Mouse (Mus musculus) kidney, embryonic 14.5 days (tissue): ENCODE data around the gene Cep170b. TPM values are rescaled to one million over a fixed set of nuclear protein-coding genes. Genes with fewer than 3 reads are reported as not detected.

Experiments used
- ATAC-seq: fragments of 200-750 bp; cut with Nextera tagmentation; 2 replicates; pipeline ENCODE4 v1.8.0; 2017; ENCODE audit warnings: moderate number of reproducible peaks, mild to moderate bottlenecking, moderate TSS enrichment, moderate library complexity; ENCODE audit not compliant: low FRiP score, low TSS enrichment
- H3K27ac ChIP-seq: fragments of 300-500 bp; sonication (generic); 2 replicates; pipeline ENCODE4 v1.5.1; 2014; ENCODE audit warnings: low read depth, mild to moderate bottlenecking, low read length, moderate library complexity, mixed read lengths
- H3K27me3 ChIP-seq: fragments of 300-500 bp; sonication (generic); 2 replicates; pipeline ENCODE4 v1.6.1; 2014; ENCODE audit warnings: mild to moderate bottlenecking, low read length; ENCODE audit not compliant: control insufficient read depth, insufficient read depth
- H3K36me3 ChIP-seq: fragments of 300-500 bp; sonication (generic); 2 replicates; pipeline ENCODE4 v1.6.1; 2014; ENCODE audit warnings: low read length, mixed read lengths; ENCODE audit not compliant: control insufficient read depth, insufficient read depth
- H3K4me1 ChIP-seq: fragments of 300-500 bp; sonication (generic); 2 replicates; pipeline ENCODE4 v1.6.1; 2014; ENCODE audit warnings: low read length, mixed read lengths; ENCODE audit not compliant: control insufficient read depth, insufficient read depth
- H3K4me2 ChIP-seq: fragments of 300-500 bp; sonication (generic); replicated peaks from 2 replicates; pipeline ENCODE4 v1.6.1; 2014; ENCODE audit warnings: low read depth, mild to moderate bottlenecking, low read length
- H3K4me3 ChIP-seq: fragments of 300-500 bp; sonication (generic); 2 replicates; pipeline ENCODE4 v1.5.1; 2014; ENCODE audit warnings: mild to moderate bottlenecking, low read length
- H3K9ac ChIP-seq: fragments of 300-500 bp; sonication (generic); 2 replicates; pipeline ENCODE4 v1.6.1; 2014; ENCODE audit warnings: low read depth, mild to moderate bottlenecking, low read length, moderate library complexity
- H3K9me3 ChIP-seq: fragments of 300-500 bp; sonication (generic); 2 replicates; pipeline ENCODE4 v1.6.1; 2016; ENCODE audit warnings: low read length; ENCODE audit not compliant: control insufficient read depth
- WGBS: fragments of 180-500 bp; shearing (Covaris S2); extraction: QIAGEN DNeasy Blood & Tissue Kit; methylation state at CpG from one replicate; pipeline ENCODE4 v1.1.7; 2014; 5-methylcytosine and 5-hydroxymethylcytosine counted together
- polyA plus RNA-seq: library from polyadenylated mRNA; unstranded; fragments of >200 nt; fragmentation: Nextera tagmentation; extraction: Ambion mirVana; gene quantifications from 2 replicates; pipeline ENCODE4 v1.2.1, GENCODE M21; 2014

Cep170b gene
- polyA plus RNA-seq, 1 experiment from 2014 or later, result 15.1 TPM

- Histone ChIP-seq H3K4me2 (no peak overlapping the region), H3K27me3 (no peaks in the 10 kb centered on the region), H3K4me3 (no peak overlapping the region), H3K36me3 (peaks cover 22% of the 10 kb centered on the region), H3K27ac (no peak overlapping the region), H3K9me3 (no peaks in the 10 kb centered on the region), H3K9ac (no peak overlapping the region), H3K4me1 (0 out of 2 replicates have a peak, but pooled peaks cover 5% of the 10 kb centered on the region)
- no peak for ATAC-seq
- WGBS, result 82% methylated on average over 8 of the region's 8 CpGs
Observed at GRCm38 (mm10) chr12:112747606-112747970, 27.3 kb downstream of the Cep170b start.

GRCm38 (mm10) chr12:112750976-112751375 lies 30.7 kb downstream of the Cep170b start:
- 0 out of 2 replicates have a peak, but pooled peaks cover 5% of the 10 kb centered on the region for H3K4me1 ChIP-seq
- ATAC-seq, result no peak
- H3K4me3 ChIP-seq, result no peak overlapping the region
- no peaks in the 10 kb centered on the region for H3K27me3 ChIP-seq
- WGBS, result 75% methylated on average over 12 of the region's 12 CpGs
- H3K36me3 ChIP-seq, result no peaks in the 10 kb centered on the region
- no peaks in the 10 kb centered on the region for H3K9me3 ChIP-seq
- no peak overlapping the region for H3K27ac ChIP-seq
- H3K9ac ChIP-seq, result no peak overlapping the region
- H3K4me2 ChIP-seq, result no peak overlapping the region

GRCm38 (mm10) chr12:112752399-112752798 lies 32.1 kb downstream of the Cep170b start:
- no peak overlapping the region for H3K4me3 ChIP-seq
- no peaks in the 10 kb centered on the region for H3K36me3 ChIP-seq
- no peaks in the 10 kb centered on the region for H3K9me3 ChIP-seq
- no peak overlapping the region for H3K9ac ChIP-seq
- no peaks in the 10 kb centered on the region for H3K27me3 ChIP-seq
- 39% methylated on average over 2 of the region's 2 CpGs for WGBS
- no peak overlapping the region for H3K27ac ChIP-seq
- ATAC-seq, result no peak
- H3K4me1 ChIP-seq, result 0 out of 2 replicates have a peak, but pooled peaks cover under 1% of the 10 kb centered on the region
- no peak overlapping the region for H3K4me2 ChIP-seq

GRCm38 (mm10) chr12:112755900-112756299 lies 35.6 kb downstream of the Cep170b start:
- H3K4me3 ChIP-seq, result no peak overlapping the region
- no peak overlapping the region for H3K27ac ChIP-seq
- no peaks in the 10 kb centered on the region for H3K27me3 ChIP-seq
- H3K9ac ChIP-seq, result no peak overlapping the region
- ATAC-seq, result no peak
- WGBS, result 71% methylated on average over 4 of the region's 4 CpGs
- no peaks in the 10 kb centered on the region for H3K36me3 ChIP-seq
- no peaks in the 10 kb centered on the region for H3K9me3 ChIP-seq
- no peaks in the 10 kb centered on the region for H3K4me1 ChIP-seq
- H3K4me2 ChIP-seq, result no peak overlapping the region

GRCm38 (mm10) chr12:112757896-112758295 lies 37.6 kb downstream of the Cep170b start:
- H3K9ac ChIP-seq, result no peak overlapping the region
- no peaks in the 10 kb centered on the region for H3K4me1 ChIP-seq
- ATAC-seq, result no peak
- H3K9me3 ChIP-seq, result no peaks in the 10 kb centered on the region
- 86% methylated on average over 5 of the region's 5 CpGs for WGBS
- H3K27me3 ChIP-seq, result no peaks in the 10 kb centered on the region
- H3K4me2 ChIP-seq, result no peak overlapping the region
- no peak overlapping the region for H3K4me3 ChIP-seq
- H3K36me3 ChIP-seq, result no peaks in the 10 kb centered on the region
- no peak overlapping the region for H3K27ac ChIP-seq

- Histone ChIP-seq H3K9ac (no peak overlapping the region), H3K4me2 (no peak overlapping the region), H3K36me3 (no peaks in the 10 kb centered on the region), H3K4me1 (no peaks in the 10 kb centered on the region), H3K4me3 (no peak overlapping the region), H3K9me3 (no peaks in the 10 kb centered on the region), H3K27ac (no peak overlapping the region), H3K27me3 (no peaks in the 10 kb centered on the region)
- 89% methylated on average over 3 of the region's 3 CpGs for WGBS
- ATAC-seq, result no peak
Observed at GRCm38 (mm10) chr12:112759471-112759870, 39.2 kb downstream of the Cep170b start.

- Histone ChIP-seq H3K27ac (no peak within 1 kb of the TSS), H3K4me3 (no peak within 1 kb of the TSS), H3K4me2 (no peak within 1 kb of the TSS), H3K36me3 (no peaks in the 10 kb centered on the region), H3K27me3 (no peaks in the 10 kb centered on the region), H3K9ac (no peak within 1 kb of the TSS), H3K9me3 (no peaks in the 10 kb centered on the region), H3K4me1 (no peaks in the 10 kb centered on the region)
- no peak for ATAC-seq
- WGBS, result 39% methylated on average over 4 of the region's 4 CpGs
Observed at GRCm38 (mm10) chr12:112760154-112760926, 40.1 kb downstream of the Cep170b start, which contains the start of gene Pld4. Pld4 (plus strand) TSS chr12:112760655.

GRCm38 (mm10) chr12:112761411-112761810 lies 41.2 kb downstream of the Cep170b start:
- H3K4me3 ChIP-seq, result no peak overlapping the region
- no peaks in the 10 kb centered on the region for H3K4me1 ChIP-seq
- H3K27ac ChIP-seq, result no peak overlapping the region
- WGBS, result 88% methylated on average over 4 of the region's 4 CpGs
- no peak overlapping the region for H3K4me2 ChIP-seq
- no peak for ATAC-seq
- no peak overlapping the region for H3K9ac ChIP-seq
- no peaks in the 10 kb centered on the region for H3K9me3 ChIP-seq
- no peaks in the 10 kb centered on the region for H3K36me3 ChIP-seq
- H3K27me3 ChIP-seq, result no peaks in the 10 kb centered on the region

GRCm38 (mm10) chr12:112762018-112762417 lies 41.8 kb downstream of the Cep170b start:
- WGBS, result 80% methylated on average over 3 of the region's 3 CpGs
- no peak overlapping the region for H3K27ac ChIP-seq
- no peak overlapping the region for H3K4me2 ChIP-seq
- no peaks in the 10 kb centered on the region for H3K27me3 ChIP-seq
- no peaks in the 10 kb centered on the region for H3K4me1 ChIP-seq
- no peak overlapping the region for H3K9ac ChIP-seq
- ATAC-seq, result no peak
- no peaks in the 10 kb centered on the region for H3K36me3 ChIP-seq
- H3K4me3 ChIP-seq, result no peak overlapping the region
- no peaks in the 10 kb centered on the region for H3K9me3 ChIP-seq
